Mouse (Mus musculus) T-helper 2 cell (primary cell): ENCODE results near the gene Hexb.

Experiments used
- in situ Hi-C: fragments of 300-600 bp; cut with MboI, MseI; formaldehyde crosslinking; loops from one replicate; pipeline ENCODE4 v1.15.1; 2025; ENCODE audit warnings: high pct_unique_total_duplicates

The Hexb gene

DNA sequence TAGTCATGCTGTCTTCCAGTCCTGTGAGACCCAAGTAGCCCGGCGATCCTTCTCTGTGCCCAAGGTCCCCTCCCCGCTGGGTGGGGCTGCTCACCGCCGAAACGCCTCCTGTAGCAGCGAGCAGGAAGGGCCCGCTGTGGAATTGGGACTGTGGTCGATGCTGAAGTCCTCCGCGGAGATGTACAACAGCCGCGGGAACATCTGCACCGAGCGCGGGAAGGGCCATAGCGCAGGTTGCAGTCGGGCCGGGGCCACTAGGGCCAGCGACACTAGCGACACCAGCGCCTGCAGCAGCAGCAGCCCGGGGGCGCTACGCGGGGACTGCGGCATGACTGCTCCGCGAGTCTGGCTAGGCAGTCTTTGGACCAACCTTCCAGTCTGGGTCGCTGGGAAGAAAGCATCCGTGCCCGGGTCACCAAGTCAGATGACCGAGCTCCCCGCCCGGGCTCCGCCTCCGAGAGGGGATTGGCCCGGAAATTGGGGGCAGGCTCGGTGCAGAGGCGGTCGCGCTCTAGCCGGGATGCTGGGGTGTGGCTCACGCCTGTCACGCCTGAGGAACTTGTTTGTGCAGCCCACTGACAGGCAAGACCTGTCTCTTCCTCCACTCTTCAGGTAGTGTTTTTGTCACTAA lies at the start of gene Hexb:
Hexb (minus strand) TSS at position 426 of the 631 bp plus-strand sequence.
- in situ Hi-C loops, result no loop called here

DNA sequence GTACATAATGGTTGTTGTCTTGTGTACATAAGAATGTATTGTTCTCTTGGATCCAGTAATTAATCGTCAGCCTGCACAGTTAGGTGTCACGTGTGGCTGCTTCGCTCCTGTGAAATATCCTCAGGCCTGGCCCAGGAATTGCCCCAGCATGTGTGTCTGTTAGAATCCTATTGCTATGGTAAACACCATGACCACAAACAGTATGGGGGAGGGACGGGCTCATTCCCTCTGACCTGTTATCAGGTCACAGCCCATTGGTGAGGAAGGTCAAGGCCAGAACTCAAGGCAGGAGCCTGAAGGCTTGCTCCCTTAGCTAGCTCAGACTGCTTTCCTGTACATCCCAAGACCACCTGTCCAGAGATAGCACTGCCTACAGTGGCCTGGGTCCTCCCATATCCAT lies 49.6 kb upstream of the Hexb start:
- in situ Hi-C loops, result no loop called here

DNA sequence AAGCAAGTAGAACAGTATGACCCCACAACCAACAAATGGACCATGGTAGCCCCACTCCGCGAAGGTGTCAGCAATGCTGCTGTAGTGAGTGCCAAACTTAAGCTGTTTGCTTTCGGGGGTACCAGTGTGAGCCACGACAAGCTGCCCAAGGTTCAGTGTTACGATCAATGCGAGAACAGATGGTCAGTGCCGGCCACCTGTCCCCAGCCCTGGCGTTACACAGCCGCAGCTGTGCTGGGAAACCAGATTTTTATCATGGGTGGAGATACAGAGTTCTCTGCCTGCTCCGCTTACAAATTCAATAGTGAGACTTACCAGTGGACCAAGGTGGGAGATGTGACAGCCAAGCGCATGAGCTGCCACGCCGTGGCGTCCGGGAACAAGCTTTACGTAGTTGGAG lies 48.1 kb upstream of the Hexb start:
- in situ Hi-C loops, result no loop called here

DNA sequence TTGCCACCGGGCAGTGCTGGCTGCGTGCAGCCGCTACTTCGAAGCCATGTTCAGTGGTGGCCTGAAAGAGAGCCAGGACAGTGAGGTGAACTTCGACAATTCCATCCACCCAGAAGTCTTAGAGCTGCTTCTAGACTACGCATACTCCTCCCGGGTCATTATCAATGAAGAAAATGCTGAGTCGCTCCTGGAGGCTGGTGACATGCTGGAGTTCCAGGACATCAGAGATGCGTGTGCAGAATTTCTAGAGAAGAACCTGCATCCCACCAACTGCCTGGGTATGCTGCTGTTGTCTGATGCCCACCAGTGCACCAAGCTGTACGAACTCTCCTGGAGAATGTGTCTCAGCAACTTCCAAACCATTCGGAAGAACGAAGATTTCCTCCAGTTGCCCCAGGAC lies 47.0 kb upstream of the Hexb start:
- in situ Hi-C loops, result no loop called here

DNA sequence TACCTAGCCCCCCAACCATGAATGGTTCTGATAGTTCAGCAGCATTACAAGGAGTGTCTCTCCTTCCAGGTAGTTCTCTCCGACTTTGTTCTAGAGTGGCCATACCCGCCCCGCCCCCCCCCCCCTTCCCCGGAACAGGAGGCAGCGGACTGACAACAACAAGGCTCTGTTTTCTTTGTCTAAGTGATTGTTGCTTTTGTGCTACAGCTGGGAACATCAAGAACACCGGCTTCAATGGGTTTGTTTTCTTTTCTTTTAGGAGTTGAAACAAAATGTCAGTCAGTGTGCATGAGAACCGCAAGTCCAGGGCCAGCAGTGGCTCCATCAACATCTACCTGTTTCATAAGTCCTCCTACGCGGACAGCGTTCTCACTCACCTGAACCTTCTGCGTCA lies 46.6 kb upstream of the Hexb start:
- in situ Hi-C loops, result no loop called here

DNA sequence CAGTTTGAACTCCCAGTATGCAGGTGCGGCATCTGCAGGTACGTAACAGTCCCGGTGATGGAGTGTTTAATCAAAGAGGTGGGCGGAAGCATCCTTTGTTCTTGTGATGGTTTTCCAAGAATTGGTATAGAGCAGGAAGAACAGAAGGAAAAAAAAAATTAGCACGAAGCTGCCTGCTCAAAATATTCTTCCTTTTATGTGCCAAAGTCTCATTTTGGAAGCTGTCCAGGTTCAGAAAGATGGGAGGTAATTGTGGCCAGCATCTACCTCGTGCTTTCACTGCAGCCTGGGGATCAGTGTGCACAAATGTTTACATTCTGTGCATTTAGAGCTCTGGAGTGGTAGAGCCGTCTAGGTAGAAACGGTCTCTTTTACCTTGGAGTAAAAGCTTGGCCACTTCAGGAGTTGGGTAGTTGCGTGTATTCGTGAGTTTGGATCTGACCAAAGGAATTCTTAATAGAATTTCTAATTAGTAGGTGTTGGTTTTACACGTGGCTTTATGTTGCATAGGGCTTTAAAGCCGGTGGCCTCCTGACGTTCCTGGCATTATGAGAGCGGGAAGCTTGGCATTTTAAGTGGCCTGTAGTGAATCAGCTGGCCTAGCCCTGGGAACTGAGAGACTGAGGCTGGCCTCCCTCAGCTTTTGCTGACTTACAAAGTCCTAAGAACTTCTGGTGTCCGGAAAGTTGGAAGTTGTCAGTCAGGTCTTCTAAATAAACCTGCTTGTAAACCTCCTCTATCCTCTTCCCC lies 46.0 kb upstream of the Hexb start:
- in situ Hi-C loops, result no loop called here

DNA sequence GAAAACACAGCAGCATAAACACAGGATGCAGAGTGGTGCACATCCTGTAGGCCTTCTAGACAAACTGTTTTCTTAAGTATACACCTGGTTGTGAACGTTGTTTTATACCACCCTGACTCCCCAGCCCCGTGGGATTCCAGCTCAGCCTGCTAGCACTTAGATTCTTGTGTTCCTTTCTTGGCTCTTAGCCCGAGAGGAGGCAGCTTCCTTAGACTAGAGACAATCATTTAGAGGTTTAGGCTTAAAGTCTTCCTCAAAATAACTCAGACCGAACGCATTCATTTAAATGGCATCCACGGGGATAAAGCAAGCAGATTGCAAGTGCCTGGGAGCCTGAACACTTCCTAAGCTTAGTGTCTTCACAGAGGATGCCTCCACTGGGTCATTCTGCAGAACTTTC lies 44.6 kb upstream of the Hexb start:
- in situ Hi-C loops, result no loop called here

DNA sequence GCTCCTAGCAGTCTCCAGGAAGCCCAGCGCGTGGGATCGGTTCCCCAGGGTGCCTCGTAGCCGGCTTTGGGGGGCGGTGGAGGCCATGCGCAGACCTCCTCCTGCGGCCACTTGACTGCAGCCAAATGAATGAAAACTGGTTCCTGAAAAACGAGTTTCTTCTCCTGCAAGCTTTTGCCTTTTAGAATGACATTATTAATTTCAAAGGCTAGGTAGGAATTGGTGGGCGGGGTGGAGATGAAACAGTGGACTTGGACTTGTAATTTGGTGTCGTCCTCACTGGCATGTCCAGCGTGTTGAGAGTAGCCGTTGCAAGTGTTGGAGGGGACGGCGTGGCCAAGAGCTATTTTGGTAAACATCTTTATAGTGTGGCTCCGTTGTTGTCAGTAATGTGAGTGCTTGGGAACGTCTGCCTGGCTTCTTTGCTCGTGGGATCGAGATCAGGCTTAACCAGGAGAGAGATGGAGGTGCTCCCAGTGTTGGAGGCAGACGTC lies 43.7 kb upstream of the Hexb start:
- in situ Hi-C loops, result no loop called here

DNA sequence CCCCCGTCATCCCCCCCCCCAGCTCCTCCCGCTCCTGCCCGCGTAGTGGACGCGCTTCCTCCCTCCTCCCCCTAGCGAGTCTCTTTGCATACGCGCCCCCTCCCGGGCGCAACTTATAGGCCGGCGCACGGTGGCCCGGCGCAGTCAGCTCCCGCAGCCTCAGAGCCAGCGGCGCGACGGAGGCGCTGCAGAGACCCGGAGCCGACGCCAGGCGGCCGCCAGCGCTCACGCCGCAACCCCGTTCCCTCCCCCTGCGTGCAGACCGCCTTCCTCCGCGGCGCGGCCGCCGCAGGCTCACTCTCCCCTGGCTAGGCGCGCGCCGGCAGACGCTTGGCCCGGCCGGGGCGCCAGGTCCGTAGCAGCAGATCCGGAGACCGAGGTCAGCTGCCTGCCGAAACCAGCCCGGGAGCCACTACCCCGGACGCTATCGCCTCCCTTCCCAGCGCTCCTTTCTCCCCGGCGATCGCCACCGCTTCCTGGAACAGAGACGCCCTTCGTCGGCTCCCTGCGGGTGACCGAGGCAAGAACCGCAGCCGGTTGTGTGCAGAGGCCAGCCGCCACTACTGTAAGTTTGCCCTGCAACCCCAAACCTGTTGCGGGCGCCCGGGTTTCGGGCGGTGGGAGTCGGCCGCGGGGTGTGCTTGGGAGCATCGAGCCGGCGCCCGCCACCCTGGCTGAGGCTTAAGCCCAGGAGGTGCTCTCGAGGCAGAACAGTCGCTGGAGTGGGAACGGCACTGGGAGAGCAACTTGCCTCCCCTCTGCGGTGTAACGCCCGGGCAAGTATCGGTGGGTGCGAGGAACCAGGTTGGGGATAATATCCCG lies 43.0 kb upstream of the Hexb start, which contains the start of gene Enc1:
Enc1 (plus strand) TSS at position 141 of the 822 bp plus-strand sequence.
- in situ Hi-C loops, result no loop called here

DNA sequence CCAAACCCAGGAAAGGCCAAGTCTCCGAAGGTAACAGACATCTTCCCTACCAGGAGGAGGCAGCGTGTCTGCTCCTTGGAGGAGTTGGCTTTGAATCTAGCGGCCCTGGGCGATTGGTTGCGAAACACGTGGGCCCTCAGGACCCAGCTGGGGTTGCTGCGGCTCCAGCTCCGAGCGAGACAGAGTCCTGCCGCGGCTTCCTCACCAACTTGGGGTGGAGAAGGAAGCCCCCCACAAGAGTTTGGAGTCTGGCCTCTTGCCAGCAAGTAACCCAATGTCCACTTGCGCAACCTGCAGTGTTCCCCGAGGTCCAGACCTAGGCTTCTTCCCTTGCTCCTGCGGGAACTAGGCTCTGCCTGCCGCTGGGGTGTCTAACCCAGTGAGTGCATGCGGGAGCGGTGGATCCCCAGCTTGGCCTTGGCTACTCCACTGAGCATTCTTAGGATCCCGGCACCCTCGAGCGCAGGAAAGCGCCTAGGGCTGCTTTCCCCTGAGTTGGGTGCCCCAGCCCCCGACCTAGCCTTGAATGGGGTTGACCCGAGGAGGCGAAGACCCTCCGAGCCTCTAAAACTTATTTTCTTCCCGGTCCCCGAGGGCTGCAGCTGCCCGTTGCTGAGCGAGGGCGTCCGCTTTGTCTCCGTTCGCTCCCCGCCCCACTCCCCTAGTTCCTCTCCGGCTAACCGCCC lies 42.3 kb upstream of the Hexb start:
- in situ Hi-C loops, result no loop called here

DNA sequence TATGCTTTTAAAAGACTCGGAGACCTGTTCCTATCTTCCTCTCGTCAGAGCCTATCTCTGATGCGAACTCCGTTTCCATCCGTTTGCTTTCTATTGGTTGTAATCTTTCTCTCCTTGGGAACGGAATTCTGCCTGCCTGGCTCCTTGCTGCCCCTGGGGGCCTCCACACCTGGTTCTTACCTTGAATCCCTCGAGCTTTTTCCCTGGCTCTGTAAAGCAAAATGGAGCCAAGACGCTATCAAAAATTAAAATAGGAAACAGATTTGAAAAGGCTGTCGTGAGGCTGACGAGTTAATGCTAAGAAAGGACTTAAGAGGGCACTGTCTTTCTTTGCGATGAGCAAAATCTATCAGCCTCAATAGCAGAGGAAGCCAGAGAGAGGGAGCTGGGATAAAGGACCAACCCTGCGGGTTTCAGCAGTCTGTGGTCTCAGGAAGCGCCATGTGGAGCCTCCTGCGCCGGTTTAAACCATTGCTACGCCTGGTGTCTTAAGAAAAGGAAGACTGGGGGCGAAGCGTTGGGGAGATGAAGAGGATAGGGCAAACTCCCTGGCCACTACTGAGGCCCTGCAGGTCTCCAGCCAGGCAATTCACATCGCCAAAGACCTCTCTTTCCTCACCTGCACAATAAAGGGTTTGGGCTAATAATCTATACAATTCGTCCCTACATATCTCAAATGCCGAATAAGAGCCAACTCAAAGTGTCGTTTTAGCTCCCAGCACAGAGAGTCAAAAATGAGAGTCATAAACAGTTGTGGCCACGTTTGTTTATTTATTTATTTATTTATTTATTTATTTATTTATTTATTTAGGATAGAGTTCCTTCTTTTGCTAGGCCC lies 41.4 kb upstream of the Hexb start:
- in situ Hi-C loops, result no loop called here

DNA sequence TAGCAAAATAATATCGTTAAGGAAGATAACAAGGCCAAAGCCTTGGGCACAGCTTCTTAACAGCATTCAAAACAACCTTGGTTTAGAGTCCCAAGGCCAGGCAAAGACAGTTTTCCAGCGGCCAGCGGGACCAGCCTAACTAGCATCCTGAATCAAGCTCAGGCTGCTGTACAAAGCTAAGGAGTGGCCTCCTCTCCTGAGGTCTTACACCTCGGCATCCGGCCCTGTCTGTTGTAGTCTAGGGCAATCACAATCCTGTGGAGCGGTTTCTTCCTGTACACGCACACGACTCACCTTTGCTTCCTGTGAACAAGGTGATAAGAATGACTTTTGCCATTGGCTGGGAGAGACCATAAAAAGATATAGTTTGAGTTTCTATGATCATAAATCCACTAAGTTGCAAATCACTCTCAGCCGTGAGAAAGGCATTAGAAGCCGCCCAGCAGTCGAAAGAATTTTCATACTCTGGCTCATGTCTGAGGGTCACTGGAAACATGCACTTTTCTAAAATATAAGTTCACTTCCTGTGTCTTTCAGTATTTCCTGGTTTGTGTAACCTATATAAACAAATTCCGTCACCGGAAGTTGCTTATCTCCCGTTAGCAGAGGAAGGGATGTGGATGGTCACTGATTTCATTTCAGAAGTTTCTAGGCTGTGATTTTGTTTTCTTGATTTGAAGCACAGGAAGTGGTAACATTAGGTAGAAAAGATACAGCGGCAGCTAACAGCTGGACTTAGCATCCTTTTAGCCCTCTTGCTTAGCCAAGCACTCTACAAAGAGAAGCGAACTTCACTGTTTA lies 40.2 kb upstream of the Hexb start:
- in situ Hi-C loops, result no loop called here

DNA sequence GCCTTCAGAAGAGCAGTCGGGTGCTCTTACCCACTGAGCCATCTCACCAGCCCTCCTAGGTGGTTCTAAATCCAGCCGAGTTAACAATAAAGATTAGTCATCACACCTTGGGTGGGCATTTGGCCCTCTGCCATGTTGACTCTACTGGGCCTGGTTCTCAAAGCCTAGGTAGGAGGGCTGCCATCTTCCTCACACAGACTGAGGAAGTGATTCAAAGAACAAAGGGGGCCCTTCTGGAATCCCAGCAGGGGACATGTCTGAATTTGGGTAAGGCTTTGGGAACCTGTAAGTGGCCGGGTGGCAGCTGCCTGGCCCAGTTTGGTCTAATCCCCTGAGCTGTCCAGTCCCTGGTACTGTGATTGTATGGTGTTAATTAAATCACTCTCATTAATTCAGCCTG lies 39.5 kb upstream of the Hexb start:
- in situ Hi-C loops, result no loop called here

DNA sequence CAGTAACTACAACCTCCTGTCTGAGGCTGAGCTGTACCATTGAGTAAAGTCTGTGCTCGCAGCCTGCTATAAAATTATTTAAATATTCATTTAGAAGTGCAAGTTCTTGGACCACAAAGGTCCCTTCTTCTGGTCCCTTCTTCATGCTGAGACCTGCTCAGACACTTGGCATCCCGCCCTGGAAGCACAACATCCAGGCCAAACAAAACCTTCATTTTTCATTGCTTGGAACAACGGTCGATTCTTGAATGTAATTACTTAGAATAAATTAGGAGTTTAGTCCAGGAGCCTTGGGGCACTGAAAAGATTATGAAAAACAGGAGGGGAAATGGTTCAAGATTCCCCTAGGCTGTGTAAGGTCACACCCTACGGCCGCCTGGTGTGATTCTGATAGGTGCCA lies 37.8 kb upstream of the Hexb start:
- in situ Hi-C loops, result no loop called here

DNA sequence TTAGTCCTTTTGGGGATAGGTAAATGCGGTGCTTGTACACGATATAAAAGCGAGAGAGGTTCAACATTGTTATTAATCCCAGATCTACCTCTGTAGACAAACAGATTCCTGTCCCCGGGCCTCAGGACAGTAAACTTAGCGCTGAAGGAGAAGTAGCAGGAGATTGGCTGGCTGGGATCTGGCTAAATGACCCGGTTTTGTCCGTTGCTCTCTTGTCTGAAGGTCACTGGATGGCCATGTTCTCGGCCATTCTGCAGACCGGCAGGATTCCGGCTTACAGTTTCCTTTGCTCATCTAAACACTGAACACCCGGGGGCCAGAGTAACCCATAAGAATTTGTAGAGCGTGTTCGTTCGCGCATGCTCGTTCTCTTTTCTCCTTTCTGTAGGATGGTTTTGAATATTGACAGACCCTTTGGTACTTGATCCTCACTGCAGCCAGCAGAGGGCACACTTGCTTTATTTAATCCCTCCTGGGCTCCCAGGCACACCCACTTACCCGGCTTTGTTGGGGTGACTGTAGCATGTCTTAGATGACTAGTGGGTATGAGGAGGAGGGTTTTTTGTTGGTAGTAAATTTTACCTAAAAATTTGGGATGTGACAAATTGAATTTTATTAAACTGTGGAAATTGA lies 36.7 kb upstream of the Hexb start:
- in situ Hi-C loops, result loop anchor here (5.0 kb wide), 2 partner anchors 362 to 702 kb away; no protein-coding TSS in a partner anchor

DNA sequence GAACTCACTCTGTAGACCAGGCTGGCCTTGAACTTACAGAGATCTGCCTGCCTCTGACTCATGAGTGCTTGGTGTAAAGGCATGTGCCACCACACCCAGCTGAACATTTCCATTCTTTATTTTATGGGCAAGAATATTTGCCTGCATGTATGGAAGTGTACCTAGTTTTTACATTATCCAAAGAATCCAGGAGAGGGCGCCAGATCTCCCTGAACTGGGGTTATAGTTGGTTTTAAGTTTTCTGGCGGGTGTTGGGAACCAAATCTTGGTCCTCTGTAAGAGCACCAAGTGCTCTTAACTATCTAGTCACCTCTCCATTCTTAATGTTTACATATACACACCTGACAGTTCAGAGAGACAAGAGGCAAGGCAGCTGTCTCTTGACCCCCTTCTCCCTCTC lies 34.9 kb upstream of the Hexb start:
- in situ Hi-C loops, result loop anchor here (5.0 kb wide), 2 partner anchors 364 to 704 kb away; no protein-coding TSS in a partner anchor

DNA sequence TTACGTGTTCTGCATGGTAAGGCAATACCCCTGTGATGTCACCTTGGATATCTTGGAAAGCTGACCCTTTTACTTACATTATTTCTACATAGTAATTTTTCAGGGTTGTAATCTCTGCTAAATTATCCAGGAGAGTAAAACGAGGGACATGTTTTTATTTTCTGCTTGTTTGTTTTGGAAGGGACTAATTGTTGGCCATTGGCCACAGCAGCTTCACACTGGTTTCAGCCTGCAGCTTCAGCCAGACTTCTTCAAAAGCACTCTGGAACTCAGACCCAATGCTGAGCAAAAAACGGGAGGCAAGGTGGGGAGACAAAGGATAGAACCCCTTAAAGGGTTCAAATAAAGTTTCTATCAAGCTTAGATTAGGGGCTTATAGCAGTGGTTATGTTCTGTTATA lies 31.9 kb upstream of the Hexb start:
- in situ Hi-C loops, result loop anchor here (5.0 kb wide), 2 partner anchors 367 to 707 kb away; no protein-coding TSS in a partner anchor

DNA sequence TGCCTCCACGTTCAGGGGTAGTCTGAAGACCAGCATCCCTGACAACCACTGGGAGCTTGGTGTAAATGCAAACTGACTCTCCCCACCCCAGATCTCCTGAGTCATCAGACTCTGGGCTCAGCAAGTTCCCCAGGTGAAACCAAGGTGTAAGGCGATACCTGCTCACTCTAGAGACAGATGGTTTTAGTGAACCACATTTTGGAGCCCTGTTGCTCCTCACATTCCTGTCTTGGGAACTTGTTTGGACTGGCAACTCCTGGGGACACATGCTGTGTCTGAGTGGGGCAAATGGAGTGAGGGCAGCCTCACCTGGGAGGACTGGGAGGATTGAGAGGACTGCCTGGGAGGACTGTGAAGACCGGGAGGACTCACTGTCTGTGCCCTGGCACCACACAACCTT lies 29.6 kb upstream of the Hexb start:
- in situ Hi-C loops, result no loop called here

DNA sequence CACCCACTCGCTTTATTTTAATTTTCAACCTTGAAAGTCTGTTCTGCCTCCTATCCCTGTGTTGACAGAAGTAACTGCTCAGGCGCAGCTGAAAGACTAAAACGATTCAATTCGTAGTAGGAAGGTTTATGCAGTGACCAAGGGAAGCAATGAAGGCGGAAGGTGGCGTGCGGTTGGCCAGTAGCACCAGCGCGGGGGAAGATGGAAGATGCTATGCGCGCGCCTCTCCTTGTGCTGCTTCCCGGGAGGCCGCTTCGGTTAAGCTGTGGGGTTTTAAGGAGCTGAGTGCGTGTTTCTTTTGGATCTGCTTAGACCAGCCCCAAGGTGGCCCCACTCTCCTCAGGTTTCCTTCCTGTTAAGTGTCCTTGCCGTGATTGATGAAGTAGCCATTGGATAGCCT lies 27.0 kb upstream of the Hexb start:
- in situ Hi-C loops, result no loop called here
